Mouse (Mus musculus): ENCODE data around the gene Ikzf3. TPM values are rescaled to one million over a fixed set of nuclear protein-coding genes. Genes with fewer than 3 reads are reported as not detected.

Ikzf3 gene
- polyA plus RNA-seq, 1 experiment from 2014 or later: 0.07 TPM

Other genes starting within 250 kb of the Ikzf3 start
- gene Neurod2, start 216.4 kb downstream of the Ikzf3 start, polyA plus RNA-seq (2016; fragmentation: Nextera tagmentation; extraction: Ambion mirVana): 0.14 TPM in 1 of 2 replicates, not detected in the other
- 0.23 and 0.41 TPM in 2 replicates for gene Ppp1r1b, start 197.6 kb downstream of the Ikzf3 start, polyA plus RNA-seq (2016; fragmentation: Nextera tagmentation; extraction: Ambion mirVana)
- 39.8 and 41.0 TPM in 2 replicates for gene Stard3, start 187.7 kb downstream of the Ikzf3 start, polyA plus RNA-seq (2016; fragmentation: Nextera tagmentation; extraction: Ambion mirVana)
- gene Tcap, start 162.2 kb downstream of the Ikzf3 start, polyA plus RNA-seq (2016; fragmentation: Nextera tagmentation; extraction: Ambion mirVana): 0.15 TPM in 1 of 2 replicates, not detected in the other
- gene Pnmt, start 159.6 kb downstream of the Ikzf3 start, polyA plus RNA-seq (2016; fragmentation: Nextera tagmentation; extraction: Ambion mirVana): not detected in 2 replicates
- 10.0 and 10.1 TPM in 2 replicates for gene Pgap3, start 145.5 kb downstream of the Ikzf3 start, polyA plus RNA-seq (2016; fragmentation: Nextera tagmentation; extraction: Ambion mirVana)
- gene Erbb2, start 133.6 kb downstream of the Ikzf3 start, polyA plus RNA-seq (2016; fragmentation: Nextera tagmentation; extraction: Ambion mirVana): 18.9 and 21.9 TPM in 2 replicates
- 91.2 and 94.3 TPM in 2 replicates for gene Mien1, start 107.0 kb downstream of the Ikzf3 start, polyA plus RNA-seq (2016; fragmentation: Nextera tagmentation; extraction: Ambion mirVana)
- 4.1 and 5.6 TPM in 2 replicates for gene Grb7, start 99.6 kb downstream of the Ikzf3 start, polyA plus RNA-seq (2016; fragmentation: Nextera tagmentation; extraction: Ambion mirVana)
- 0.26 and 0.66 TPM in 2 replicates for gene Zpbp2, start 5.1 kb upstream of the Ikzf3 start, polyA plus RNA-seq (2016; fragmentation: Nextera tagmentation; extraction: Ambion mirVana)
- 62.8 and 65.6 TPM in 2 replicates for gene Ormdl3, start 41.3 kb upstream of the Ikzf3 start, polyA plus RNA-seq (2016; fragmentation: Nextera tagmentation; extraction: Ambion mirVana)
- not detected in 2 replicates for gene Lrrc3c, start 52.3 kb upstream of the Ikzf3 start, polyA plus RNA-seq (2016; fragmentation: Nextera tagmentation; extraction: Ambion mirVana)
- 1.4 and 1.5 TPM in 2 replicates for gene Gm12355, start 79.6 kb upstream of the Ikzf3 start, polyA plus RNA-seq (2016; fragmentation: Nextera tagmentation; extraction: Ambion mirVana)
- not detected in 2 replicates for gene Gsdma3, start 80.3 kb upstream of the Ikzf3 start, polyA plus RNA-seq (2016; fragmentation: Nextera tagmentation; extraction: Ambion mirVana)
- not detected in 2 replicates for gene Gsdma2, start 100.7 kb upstream of the Ikzf3 start, polyA plus RNA-seq (2016; fragmentation: Nextera tagmentation; extraction: Ambion mirVana)
- not detected in 2 replicates for gene Gsdma, start 118.3 kb upstream of the Ikzf3 start, polyA plus RNA-seq (2016; fragmentation: Nextera tagmentation; extraction: Ambion mirVana)
- 255 and 259 TPM in 2 replicates for gene Psmd3, start 136.5 kb upstream of the Ikzf3 start, polyA plus RNA-seq (2016; fragmentation: Nextera tagmentation; extraction: Ambion mirVana)
- gene Csf3, start 155.2 kb upstream of the Ikzf3 start, polyA plus RNA-seq (2016; fragmentation: Nextera tagmentation; extraction: Ambion mirVana): not detected in 2 replicates
- 69.7 and 77.3 TPM in 2 replicates for gene Med24, start 183.4 kb upstream of the Ikzf3 start, polyA plus RNA-seq (2016; fragmentation: Nextera tagmentation; extraction: Ambion mirVana)
- 9.5 and 10.9 TPM in 2 replicates for gene Thra, start 194.6 kb upstream of the Ikzf3 start, polyA plus RNA-seq (2016; fragmentation: Nextera tagmentation; extraction: Ambion mirVana)
- gene Nr1d1, start 229.3 kb upstream of the Ikzf3 start, polyA plus RNA-seq (2016; fragmentation: Nextera tagmentation; extraction: Ambion mirVana): 1.5 TPM in 2 replicates
- 22.9 and 24.1 TPM in 2 replicates for gene Msl1, start 249.5 kb upstream of the Ikzf3 start, polyA plus RNA-seq (2016; fragmentation: Nextera tagmentation; extraction: Ambion mirVana)